Mouse (Mus musculus) mesoderm, embryonic 11.5 days (tissue): ENCODE data around the gene Grb10.
A peak's percentile ranks its signal among the peaks of the same experiment; 100 is the strongest.

ENCODE experiments used
- DNase-seq: peaks from one replicate; pipeline ENCODE4 v3.0.0-alpha.2; 2012; ENCODE audit warnings: low read depth, low spot score

Grb10 gene

DNA sequence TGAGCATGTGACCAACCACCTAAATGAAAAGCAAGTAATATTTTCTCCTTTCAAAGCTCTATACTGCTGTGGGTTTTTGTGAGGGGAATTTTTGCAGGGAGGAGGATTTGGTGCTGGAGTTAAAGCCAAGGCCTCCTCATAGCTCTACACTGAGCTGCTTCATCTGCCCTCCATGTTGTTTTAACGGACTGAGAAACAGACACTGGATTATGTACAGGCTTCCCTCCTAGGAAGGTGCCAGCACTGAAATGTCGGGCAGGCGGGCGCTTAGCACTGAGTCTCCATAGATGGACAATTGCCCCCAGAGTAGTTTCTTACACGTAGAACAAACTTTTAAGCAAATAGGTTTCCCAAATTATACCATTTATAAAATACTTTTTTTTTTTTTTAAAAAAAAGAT, 4.1 kb downstream of the Grb10 start:
- peak; percentile 44 for DNase-seq

DNA sequence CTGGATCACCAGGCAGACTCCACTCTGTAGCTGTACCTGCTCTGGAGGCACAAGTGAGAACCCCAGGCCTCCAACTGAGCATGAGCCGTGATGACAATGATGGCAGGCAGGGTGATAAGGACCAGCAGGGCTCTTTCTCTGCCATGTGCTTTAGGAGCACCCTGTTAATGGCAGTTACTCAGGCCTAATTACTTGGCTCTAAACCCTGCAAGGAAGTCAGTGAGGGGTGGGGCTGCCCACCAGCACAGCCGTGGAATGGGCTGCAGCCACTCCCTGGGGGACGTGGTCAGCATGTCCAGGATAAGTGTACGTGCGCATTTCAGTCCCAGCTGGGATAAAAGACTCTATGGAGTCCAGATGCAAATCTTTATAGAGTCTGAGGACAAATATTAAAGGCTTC, 5.7 kb downstream of the Grb10 start:
- DNase-seq = no peak

DNA sequence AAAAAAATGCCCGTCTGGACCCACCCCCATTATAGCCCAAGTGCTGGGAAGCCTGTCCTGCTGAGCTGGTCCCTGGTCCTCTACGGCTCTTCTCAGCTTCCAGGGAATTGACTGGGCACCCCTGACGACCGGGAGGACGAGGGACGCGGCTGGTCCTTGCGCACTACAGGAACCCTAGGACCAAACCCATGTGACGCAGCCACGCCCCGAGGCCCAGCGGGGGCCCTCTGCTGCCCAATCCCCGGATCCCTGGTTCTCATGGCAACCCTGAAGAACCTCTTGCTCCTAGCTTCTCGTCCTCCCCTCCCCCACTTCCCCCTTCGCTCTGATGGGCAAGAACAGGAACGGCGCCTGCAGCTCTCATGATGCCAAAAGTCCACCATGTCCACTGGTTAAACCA, 11.8 kb downstream of the Grb10 start:
- no peak for DNase-seq

DNA sequence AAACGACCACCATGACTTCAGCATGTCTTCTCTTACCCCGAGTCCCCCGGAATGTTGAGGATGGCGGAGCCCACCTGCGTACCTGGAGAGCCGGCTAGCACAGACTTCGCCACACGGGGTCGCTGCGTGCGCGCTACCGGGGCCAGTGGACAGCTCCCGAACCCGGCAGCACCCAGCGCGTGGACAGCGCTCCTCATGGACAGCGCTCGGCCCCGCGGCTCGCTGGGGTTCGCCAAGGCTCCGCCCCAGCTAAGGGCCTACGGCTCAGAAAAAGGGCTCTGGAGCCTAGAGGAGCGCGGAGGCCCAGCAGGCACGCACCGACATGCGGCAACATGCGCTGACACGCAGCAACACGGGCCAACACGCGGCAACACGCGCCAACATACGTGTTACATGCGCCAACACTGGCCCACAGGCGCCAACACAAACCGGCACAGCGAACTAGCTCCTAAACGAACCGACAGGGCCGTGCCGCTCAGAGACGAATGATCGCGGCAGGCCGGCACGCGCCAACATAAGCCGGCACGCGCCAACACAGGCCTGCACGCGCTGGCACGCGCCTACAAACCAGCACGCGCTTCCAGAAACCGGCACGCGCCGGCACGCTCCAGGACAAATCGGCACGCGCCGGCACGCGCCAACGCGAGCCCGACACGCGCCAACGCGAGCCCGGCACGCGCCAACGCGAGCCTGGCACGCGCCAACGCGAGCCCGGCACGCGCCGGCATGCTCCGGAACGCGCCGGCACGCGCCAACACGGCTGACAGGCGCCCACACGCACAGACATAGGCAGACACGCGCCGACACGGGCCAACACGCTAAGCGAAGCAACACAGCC, 12.5 kb downstream of the Grb10 start:
- DNase-seq = peak; percentile 79

DNA sequence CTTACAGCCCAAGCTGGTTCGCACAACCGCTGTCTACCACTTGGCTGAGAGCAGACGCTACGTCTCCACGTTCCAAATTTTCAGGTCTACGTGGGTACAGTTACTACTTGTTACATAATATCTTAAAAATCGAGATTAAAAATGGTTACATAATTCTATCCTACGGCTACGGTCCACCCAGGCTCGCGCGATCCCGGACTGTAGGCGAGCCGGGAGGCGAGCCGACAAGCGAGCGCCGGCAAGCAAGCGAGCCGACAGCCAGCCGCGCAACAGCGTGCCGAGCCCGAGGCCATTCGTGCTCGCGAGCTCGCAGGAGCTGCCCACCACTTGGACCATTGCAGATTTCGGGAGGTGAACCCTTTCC, 13.1 kb downstream of the Grb10 start:
- DNase-seq = no peak

DNA sequence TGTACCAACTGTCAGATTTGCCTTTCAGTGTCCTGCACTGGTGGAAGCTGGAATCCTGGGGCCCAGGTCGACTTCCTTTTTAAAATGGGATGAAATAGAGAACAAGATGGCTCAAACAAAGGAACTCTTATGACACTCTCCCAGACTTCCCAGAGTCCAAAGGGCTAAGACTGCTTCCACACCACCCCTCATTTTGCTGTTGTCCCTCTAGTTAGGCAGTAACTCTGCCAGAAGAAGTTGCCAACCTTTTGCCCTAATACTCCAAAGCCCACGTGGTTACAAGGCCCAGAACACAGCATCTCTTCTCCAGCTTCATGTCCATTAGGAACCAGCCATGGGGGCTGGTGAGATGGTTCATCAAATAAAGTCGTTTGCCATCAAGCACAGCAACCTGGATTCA, 15.4 kb downstream of the Grb10 start:
- DNase-seq = no peak

DNA sequence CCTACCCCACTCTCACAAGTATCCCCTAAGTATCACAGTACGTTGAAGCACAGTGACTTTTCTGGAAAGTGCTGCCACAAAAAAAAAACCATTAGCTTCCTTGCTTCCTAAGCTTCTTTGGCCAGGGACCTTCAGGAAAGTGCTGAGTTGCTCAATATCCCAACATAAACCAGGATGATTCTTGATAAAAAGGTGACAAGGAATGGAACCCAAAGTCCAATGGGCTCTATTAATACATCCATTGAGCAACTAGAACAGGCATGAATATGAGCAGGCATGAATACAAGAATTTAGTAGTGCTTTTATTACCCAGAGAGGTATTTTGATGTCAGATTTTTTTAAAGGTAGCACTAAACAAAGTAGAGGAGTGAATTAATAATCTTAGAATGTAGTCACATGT, 18.8 kb downstream of the Grb10 start:
- no peak for DNase-seq

DNA sequence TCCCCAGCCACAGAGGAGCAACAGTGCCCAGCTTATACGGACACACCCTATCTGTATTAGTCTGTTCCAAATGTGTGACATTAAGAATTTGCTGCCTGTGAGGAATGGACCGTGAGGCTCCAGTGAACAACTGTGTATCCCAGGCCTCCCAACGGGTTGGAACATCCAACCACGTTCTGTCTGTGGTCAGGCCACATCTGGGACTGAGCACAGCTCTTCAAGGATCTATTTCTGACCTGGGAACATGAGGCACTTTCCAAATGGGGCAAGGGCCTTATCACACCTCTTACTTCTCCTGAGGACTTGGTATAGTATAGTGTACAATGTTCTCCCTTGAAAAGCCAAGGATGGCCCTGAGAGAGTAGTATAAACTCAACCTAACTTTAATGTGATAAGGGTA, 19.9 kb downstream of the Grb10 start:
- no peak for DNase-seq

DNA sequence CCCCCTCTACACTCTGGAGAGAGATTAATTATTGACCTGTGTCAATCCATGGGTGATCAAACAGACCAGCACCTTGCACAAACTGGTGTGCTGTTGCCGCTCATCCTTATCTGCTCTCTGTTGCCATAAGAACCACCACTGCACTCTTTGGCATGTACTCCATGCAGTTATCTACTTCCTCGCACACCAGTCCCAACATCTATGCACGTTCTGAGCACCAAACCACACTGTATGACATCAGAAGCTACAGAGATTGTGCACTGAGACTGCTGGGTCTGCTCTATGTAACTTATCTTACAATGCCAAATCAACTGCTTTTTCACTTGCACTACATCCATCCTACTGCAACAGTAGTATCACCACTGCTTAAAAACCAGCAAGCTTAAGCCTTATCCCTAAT, 28.4 kb downstream of the Grb10 start:
- no peak for DNase-seq

DNA sequence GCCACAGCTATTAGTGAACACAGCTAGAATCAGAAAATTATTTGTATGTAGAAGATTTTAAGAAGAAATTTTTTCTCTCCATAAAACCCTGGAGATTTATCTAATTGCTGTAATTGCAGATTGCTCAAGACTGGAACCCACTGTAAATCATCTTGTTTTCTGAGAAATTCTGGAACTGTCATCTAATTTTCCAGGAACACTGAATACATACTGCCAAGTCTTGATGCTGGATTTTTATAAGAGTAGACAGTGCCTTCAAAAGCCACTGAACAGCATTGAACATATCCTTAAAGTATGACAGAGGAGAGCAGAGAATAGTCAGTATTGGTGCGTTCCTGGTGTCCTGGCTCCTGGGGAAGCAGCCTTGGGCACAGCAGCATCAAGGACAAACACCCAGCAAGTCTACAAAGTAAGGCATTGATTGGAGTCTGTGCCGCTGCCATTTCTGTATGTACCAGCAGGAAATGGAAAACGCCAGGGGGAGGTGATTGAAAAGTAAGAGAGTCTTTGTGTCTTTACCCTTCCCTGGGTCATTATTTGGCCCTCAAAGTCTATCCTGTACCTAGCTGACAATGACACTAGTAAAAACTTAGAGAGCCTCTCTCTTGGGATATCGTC, 38.1 kb downstream of the Grb10 start:
- DNase-seq = no peak

DNA sequence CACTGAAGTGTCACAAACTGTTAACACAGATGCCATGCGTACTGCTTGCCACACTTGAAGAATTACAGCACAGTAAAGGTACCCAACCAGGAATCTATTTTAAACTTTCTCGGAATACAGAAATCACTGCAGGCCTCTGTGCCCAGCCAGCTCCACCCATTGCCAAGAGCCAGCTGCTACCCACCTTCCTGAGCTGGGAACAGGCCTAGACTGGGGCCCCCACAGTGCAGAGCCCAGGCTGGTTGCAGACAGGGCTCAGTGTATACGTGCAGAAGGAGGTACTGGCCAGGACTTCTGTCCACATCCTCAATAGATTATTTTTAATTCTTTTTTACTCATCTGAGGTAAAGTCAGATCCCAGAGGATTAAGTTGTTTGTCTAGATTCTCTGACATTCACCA, 39.6 kb downstream of the Grb10 start:
- DNase-seq = no peak

DNA sequence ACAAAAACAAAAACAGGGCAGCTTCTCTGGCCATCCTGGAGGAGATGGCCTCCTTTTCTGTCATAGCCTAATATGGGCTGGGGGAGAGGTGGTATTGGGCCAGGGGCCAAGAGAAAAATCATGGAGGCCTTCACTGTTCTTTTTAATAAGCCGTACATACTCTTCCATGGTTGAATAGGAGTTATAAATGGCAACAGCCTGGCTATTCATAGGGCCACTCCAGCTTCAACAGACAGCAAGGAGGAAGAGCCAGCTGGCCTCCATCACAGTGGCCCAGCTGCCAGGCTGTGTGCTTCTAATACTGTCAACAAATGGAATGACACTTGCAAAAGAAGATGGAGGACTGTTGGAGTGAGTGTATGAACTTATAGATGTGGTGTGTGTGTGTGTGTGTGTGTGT, 41.4 kb downstream of the Grb10 start:
- DNase-seq = no peak

DNA sequence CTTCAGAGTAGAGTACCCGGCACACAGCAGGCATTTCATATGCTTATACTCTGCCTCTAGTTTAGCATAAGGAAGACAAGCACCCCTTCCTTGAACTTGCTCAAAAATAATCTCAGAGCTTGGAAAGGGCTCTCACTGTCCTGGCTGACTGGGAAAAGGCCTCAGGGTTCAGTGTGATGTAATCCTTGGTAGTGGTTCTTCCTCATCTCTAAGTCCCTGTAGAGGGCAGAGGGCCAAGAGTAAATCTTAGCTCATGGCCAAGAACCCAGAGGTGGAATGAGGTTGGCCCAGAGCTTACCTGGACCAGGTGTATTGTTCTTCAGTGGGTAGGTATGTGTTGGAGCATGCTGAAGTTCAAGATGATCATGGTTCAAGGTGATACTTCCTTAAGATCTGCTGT, 43.1 kb downstream of the Grb10 start:
- DNase-seq = no peak

DNA sequence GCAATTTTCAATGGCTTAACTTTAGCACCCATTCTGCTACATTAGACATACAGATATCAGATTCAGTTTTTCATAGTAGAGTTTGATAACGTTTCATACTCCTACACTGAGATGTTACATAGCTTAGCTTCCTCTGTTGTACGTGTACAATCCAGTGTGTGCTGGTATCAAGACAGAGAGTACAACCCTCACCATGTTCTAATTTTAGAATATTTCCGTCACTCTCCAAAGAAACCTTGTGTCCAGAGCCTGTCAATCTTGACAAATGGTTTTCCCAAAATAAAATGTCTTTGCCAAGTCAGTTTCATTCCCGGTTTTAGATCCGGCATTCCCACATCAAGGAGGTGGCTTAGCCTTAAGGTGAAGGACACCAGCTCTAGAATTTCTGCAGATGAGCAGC, 44.7 kb downstream of the Grb10 start:
- DNase-seq = no peak

DNA sequence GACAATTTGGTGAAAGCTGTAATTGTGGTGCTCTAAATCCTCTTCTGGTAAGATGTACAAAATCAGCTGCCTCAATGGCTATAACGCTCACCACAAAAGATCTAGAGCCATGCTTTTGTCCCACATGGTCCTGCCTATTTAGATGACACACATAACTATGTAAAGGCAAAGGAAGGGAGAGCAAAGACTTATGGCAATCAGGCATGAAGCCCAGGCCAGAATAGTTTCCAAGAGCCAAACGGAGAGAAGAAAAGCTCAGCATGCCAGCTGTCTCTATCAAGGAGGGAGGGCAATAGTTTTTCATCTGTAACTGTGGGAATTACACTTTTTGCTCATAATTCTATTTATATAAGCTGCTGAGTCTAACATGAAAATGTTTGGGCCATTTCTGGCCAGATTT, 45.3 kb downstream of the Grb10 start:
- DNase-seq = no peak

DNA sequence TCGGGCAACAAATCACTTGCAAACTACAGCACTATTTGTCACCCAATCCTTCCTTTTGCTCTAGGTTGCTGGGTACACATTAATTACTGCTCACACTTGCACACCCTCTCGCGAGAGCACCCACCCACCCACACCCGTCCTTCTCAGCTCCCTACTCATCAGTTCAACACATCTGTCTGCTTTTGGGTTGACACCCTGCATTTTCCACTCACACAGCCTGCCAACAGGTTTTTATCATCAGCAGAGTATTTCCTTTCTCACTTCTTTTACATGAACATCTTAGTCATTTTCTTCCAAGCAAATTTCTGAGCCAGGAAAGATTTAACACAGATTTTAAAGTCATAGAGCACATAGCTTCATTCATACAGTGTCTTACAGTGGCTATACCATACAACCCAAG, 48.6 kb downstream of the Grb10 start:
- DNase-seq = no peak

DNA sequence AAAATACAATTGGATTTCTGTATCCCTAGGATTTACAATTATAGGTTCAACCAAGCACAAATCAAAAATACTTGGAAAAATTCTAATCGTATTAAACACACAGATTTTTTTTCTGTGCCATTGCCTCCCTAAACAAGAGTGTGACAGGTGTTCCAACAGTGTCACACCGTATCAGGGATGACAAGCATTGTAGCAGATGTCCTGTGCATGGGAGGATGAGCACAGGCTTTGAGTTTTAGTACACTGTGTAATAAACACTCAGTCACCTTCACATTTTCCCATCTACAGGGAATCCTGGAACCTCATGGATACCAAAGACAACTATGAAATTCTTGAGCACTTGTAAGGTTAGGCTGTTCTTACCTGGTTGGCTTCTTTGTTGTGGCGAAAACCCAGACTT, 51.2 kb downstream of the Grb10 start:
- DNase-seq = no peak

DNA sequence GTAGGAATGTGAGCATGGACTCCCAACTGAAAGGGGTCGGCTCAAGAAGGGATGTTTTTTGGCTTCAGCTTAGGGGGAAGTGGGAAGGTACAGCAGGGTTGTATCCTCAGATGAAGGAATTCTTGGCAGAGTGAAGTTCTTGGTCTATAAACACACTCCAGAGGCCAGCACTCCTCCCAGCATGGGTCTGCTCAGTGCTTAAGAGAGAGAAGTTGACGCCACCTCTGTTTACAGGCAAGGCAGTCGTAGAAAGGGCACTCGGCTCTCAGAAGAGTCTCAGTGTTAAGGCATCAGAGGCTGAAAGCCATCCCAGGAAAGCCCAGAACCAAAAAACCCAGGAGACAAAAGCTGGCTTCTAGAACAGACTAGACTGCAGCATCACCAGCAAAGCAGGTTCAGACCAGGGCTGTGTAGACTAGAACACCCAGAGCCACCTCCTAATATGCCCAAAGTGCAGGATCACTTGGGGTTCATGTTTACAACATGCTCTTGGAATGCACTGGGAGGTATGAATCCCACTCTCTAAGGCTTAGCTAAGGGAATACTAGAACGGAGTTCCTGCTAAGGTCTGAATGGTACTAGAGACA, 59.8 kb downstream of the Grb10 start:
- no peak for DNase-seq

DNA sequence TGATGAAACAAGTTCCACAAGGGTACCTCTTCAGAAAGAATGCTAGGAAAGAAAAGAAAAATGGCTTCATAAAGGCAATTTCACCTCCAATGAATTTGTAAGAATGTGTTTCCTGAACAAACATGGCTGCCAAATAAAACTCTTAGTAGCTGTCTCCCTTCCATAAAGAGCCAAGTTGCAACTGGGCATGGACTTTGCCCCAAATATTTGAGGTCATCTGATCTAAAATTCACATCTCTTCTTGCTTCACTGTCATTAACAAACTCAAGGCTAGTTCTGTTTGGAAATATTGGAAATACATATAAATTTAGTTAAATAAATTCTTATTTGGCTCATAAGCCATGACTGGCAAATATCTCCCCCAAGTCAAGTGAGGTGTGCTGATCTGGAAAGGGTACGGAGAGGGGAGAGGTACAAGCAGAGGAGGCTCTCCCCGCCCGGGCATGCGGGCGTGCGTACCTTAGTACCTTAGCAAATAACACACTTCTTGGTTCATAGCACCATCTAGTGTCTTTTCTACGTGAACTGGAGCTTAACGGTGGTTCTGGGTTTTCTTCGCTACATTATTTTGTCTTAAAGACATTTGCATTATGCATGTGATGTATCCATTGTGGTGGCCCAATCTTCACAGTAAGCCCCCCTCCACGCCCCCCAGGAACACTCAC, 63.8 kb downstream of the Grb10 start:
- DNase-seq = peak; percentile 38

DNA sequence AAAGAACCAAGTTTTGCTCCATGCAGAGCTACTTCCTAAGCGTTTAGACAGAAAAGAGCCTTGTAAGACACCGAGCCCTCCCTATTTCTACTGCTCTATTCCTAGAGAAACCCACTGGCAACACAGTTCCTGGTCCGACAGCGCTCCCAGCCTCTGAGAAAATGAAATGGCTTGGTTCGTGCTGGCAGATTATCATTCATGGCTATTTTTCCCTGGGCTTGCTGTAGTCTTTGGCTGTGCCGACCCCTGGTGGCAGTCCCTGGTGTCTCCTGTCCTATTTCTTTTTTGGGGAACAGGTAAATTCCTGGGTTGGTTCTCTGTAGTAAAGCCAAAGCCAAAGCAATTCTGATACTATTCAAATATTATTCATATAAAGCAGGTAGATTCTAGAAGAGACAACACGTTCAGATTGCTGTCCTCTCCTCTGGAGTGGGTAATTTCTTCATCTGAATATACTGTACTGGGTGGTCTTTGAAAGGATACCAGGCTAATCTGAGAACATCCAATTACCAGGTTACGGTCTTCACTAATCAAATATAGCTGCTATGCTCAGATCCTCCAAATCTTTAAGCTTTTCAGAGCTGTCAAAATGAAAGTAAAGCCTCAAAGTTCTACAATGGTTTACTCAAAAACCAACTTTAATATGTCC, 65.0 kb downstream of the Grb10 start:
- DNase-seq = peak; percentile 83

DNA sequence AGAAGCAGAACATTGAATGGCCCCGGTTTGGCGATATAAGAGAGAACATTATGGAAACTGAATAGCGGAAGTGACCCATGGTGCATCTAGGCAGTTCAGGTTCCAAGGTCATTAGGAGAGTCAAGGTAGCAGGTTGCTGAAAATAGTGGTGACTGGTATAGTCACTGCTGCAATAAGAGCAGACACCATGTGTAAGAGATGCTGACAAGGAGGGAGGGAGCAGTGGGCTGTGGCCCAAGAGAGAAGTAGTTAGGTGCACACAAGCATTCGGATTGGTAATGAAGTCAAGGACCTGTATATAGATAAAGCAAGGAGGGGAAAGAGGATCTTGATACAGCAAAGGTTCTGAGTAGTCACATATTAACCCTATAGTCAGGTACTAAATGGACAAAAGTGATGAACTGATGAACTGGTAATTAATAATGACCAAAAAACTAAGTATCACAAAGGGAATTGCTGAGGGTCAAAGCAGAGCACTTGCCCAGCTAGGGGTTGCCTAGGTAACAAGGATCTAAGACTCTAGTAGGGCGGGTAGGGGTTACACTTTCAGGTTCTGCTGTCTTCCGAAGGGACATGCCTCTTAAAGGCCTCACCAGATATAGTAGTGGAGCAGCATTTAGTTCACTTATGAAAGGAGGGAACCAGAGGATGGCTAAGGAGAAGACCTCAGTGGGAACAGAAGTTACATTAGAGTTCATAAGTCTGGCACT, 65.9 kb downstream of the Grb10 start:
- no peak for DNase-seq

DNA sequence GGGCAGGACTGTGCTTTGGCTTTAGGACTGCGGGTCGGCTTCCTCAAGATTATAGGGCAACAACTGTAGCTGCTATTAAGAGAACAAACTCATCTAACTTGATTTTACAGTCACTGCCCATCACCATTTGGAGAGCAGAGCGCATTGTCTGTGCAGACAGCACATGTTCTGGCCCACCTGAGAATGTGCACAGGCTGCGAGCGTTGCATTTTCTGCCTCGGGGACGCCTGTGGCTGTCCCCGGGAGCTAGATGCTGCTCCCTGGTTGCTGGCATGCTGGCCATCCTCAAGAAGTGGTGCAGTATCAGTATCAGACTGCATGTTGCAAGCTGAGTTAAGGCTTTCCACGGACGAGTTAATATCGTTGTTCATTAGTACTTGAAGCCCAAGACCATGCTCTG, 68.2 kb downstream of the Grb10 start:
- DNase-seq = no peak
